Mouse (Mus musculus) cerebellum, adult 2 months (tissue): ENCODE measurements at regions not wholly inside any gene's neighbourhood (a gene's known extent, or its start where the extent isn't known, plus 50 kb on each side); places are given as distances from the start of the nearest gene placed in this dataset.

Source experiments
- DNase-seq, 2 experiments: peaks; one replicate each; pipeline ENCODE4 v3.0.0; 2021
- H3K27ac ChIP-seq: fragments of 200-500 bp; 2 replicates; pipeline ENCODE4 v1.5.1; 2012; ENCODE audit warnings: low read length, control low read depth, inconsistent platforms; ENCODE audit not compliant: insufficient read depth
- H3K27me3 ChIP-seq: fragments of 200-500 bp; 2 replicates; pipeline ENCODE4 v1.6.1; 2012; ENCODE audit warnings: inconsistent platforms, mild to moderate bottlenecking, low read length, moderate library complexity; ENCODE audit not compliant: control insufficient read depth, insufficient read depth
- H3K4me1 ChIP-seq: fragments of 200-500 bp; 2 replicates; pipeline ENCODE4 v1.6.1; 2011; ENCODE audit warnings: low read length; ENCODE audit not compliant: control insufficient read depth, insufficient read depth
- H3K4me3 ChIP-seq: fragments of 200-500 bp; replicated peaks from 2 replicates; pipeline ENCODE3; 2011; ENCODE audit warnings: mild to moderate bottlenecking, low read depth, low read length, control low read depth; ENCODE audit not compliant: insufficient read depth
- CTCF ChIP-seq: fragments of 200-500 bp; IDR thresholded peaks from 2 replicates; pipeline ENCODE4 v1.5.1; 2011; ENCODE audit warnings: low read depth, mild to moderate bottlenecking, control low read depth, low read length, moderate library complexity, borderline replicate concordance; ENCODE audit not compliant: insufficient read depth
- POLR2A ChIP-seq: fragments of 200-500 bp; IDR thresholded peaks from 2 replicates; pipeline ENCODE4 v1.6.1; 2011; ENCODE audit warnings: low read length, control low read depth, borderline replicate concordance; ENCODE audit not compliant: insufficient read depth
- WGBS: fragments of 180-500 bp; shearing (Covaris S2); methylation state at CpG from one replicate; pipeline ENCODE4 v1.1.7; 2018; 5-methylcytosine and 5-hydroxymethylcytosine counted together

DNA sequence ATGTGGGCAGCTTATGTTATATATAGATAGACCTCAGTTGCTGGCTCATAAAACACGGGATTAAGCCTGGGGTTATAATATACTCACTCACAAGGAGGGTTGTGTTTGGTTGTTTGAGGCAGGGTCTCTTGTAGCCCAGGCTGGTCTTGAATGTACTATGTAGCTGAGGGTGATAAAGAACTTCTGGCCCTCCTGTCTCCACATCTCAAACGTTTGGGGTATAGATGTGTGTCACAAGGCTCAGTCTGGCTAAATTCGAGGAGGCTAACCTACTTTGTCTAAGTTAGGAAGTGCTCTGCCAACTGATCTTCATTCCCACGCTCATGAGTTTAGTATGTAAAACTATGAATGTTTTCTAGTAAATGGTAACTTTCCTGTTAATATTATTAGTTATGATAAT lies 136.7 kb upstream of the Wdfy3 start:
- no peak for DNase-seq
- Histone ChIP-seq H3K27ac (no peak overlapping the region), H3K4me3 (no peak overlapping the region), H3K4me1 (no peaks in the 10 kb centered on the region), H3K27me3 (no peaks in the 10 kb centered on the region)
- TF ChIP-seq POLR2A (no peak), CTCF (no peak)
- WGBS: 43% methylated on average over 4 of the region's 4 CpGs

GRCm38 (mm10) chr5:102206953-102207352 lies 137.2 kb upstream of the Wdfy3 start:
- no peak overlapping the region for H3K27ac ChIP-seq
- TF ChIP-seq CTCF (peak; percentile 71), POLR2A (no peak)

DNA sequence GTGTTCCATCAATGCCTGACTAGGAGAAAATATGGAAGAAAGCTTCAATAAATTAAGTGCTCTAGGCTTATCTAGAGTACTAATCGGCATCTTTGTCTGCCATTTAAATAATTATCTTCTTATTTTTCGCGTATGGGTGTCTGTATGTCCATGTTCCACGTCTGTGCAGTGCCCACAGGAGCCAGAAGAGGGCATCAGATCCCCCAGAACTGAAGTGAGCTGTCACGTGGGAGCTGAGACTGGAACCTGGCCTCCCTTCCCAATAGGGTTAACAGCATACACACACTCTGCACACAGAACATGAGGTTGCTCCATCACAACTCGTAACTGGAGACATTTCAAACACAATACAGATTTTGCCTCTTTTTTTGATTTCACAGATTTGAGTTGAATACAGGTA lies 143.4 kb upstream of the Wdfy3 start:
- WGBS: 68% methylated on average over 6 of the region's 6 CpGs
- no peaks in the 10 kb centered on the region for H3K4me1 ChIP-seq
- no peak overlapping the region for H3K27ac ChIP-seq
- no peak overlapping the region for H3K4me3 ChIP-seq
- H3K27me3 ChIP-seq: no peaks in the 10 kb centered on the region
- DNase-seq: peak; percentile 18 to 41
- peak; percentile 14; the same call in 1 of the 2 replicates for TF ChIP-seq CTCF
- TF ChIP-seq POLR2A: no peak

More at GRCm38 (mm10) chr5:102206953-102207352, 137.2 kb upstream of the Wdfy3 start:
- Histone ChIP-seq H3K4me1 (no peaks in the 10 kb centered on the region), H3K27me3 (no peaks in the 10 kb centered on the region), H3K4me3 (no peak overlapping the region)
- DNase-seq: peak; percentile 67 to 68
- 3% methylated on average over 16 of the region's 16 CpGs for WGBS

DNA sequence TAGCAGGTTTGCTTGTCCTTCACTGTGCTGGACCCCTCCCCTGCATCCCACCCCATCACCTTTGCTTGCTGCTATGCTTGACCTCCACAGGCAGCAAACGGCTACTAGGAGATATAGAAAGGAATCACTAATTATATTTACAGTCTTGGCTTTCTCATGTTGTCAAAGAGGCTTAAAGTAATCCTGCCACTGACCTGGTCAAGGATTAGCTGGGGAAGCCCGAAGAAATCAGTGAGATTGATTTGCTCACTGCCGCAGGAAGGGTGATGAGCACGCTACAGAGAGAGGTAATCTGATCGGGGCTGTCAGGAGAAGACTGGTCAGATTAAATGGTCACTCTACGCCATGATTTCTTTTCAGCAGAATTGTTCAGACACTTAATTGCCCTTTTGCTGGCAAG lies 157.4 kb upstream of the Wdfy3 start:
- TF ChIP-seq POLR2A (no peak), CTCF (no peak)
- Histone ChIP-seq H3K27me3 (no peaks in the 10 kb centered on the region), H3K4me1 (no peaks in the 10 kb centered on the region), H3K27ac (no peak overlapping the region), H3K4me3 (no peak overlapping the region)
- DNase-seq: no peak
- WGBS: 78% methylated on average over 6 of the region's 6 CpGs

- Histone ChIP-seq H3K27me3 (no peaks in the 10 kb centered on the region), H3K27ac (no peak overlapping the region), H3K4me3 (no peak overlapping the region), H3K4me1 (no peaks in the 10 kb centered on the region)
- 76% methylated on average over 5 of the region's 5 CpGs for WGBS
- TF ChIP-seq CTCF: no peak
- no peak for TF ChIP-seq POLR2A
- no peak for DNase-seq
Observed at GRCm38 (mm10) chr5:102242614-102243013, 172.9 kb upstream of the Wdfy3 start.

- Histone ChIP-seq H3K27me3 (no peaks in the 10 kb centered on the region), H3K4me1 (no peaks in the 10 kb centered on the region), H3K27ac (no peak overlapping the region), H3K4me3 (no peak overlapping the region)
- TF ChIP-seq CTCF (no peak), POLR2A (no peak)
- WGBS: 75% methylated on average over 6 of the region's 6 CpGs
- no peak for DNase-seq
Observed at GRCm38 (mm10) chr5:102244706-102245105, 175.0 kb upstream of the Wdfy3 start.

DNA sequence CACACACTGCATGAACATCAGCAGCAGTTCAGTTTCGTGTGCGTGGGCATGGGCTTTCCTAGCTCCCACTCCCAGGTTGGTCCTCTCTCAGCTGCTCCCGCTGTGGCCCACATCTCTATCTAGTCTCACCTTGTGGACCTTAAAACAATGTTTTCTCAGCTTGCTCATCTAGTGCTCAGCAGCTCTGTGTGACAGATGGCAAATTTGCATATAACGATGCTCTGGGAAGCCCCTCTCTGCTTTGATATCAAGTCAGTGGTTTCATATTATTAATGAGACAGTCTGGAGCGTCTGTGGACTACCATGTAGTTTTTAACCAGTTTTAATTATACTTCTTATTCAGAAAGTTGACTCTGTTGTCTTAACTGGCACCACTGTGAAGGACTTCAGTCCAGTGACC lies 179.0 kb upstream of the Wdfy3 start:
- Histone ChIP-seq H3K4me1 (no peaks in the 10 kb centered on the region), H3K27me3 (no peaks in the 10 kb centered on the region), H3K4me3 (no peak overlapping the region), H3K27ac (no peak overlapping the region)
- no peak for DNase-seq
- TF ChIP-seq POLR2A (no peak), CTCF (no peak)
- WGBS: 31% methylated on average over 5 of the region's 5 CpGs

- WGBS: 88% methylated on average over 7 of the region's 7 CpGs
- no peak overlapping the region for H3K4me3 ChIP-seq
- no peak for DNase-seq
Observed at GRCm38 (mm10) chr5:102251076-102251475, 181.4 kb upstream of the Wdfy3 start.

DNA sequence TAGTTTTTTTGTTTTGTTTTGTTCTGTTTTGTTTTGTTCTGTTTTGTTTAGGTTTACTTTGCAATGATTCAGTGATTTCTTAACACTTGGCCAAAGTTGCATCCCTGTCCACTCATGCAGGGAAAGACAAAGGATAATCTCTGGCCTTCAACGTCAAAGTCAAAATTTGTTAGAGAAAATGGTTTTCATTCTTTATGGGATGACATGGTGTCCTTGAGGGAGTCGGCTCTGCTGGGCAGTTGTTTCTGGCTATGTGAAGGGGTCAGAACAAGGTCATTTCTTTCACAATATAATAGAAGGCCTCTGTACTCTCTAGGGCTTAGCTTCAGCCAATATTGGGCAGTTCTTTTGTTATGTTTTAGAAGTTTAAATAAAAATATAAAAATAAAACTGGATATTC lies 184.1 kb upstream of the Wdfy3 start:
- 16% methylated on average over 2 of the region's 2 CpGs for WGBS
- no peak for DNase-seq
- no peak for TF ChIP-seq POLR2A
- no peak for TF ChIP-seq CTCF

More at GRCm38 (mm10) chr5:102251076-102251475, 181.4 kb upstream of the Wdfy3 start:
- Histone ChIP-seq H3K4me1 (no peaks in the 10 kb centered on the region), H3K27ac (no peak overlapping the region), H3K27me3 (no peaks in the 10 kb centered on the region)
- no peak for TF ChIP-seq POLR2A
- no peak for TF ChIP-seq CTCF

More for the DNA sequence above, 184.1 kb upstream of the Wdfy3 start:
- no peak overlapping the region for H3K4me3 ChIP-seq
- H3K4me1 ChIP-seq: no peaks in the 10 kb centered on the region
- no peak overlapping the region for H3K27ac ChIP-seq
- H3K27me3 ChIP-seq: no peaks in the 10 kb centered on the region
